Mouse (Mus musculus): ENCODE data around the gene Tenm2. TPM values are rescaled to one million over a fixed set of nuclear protein-coding genes. Genes with fewer than 3 reads are reported as not detected.

Gene Tenm2
- total RNA-seq, 2 experiments from 2014 or later: 0.07 TPM

GRCm38 (mm10) chr11:36168921-36169537 lies 1066.7 kb downstream of the Tenm2 start:
- intact Hi-C loops (cut with DNase I): no loop called here

DNA sequence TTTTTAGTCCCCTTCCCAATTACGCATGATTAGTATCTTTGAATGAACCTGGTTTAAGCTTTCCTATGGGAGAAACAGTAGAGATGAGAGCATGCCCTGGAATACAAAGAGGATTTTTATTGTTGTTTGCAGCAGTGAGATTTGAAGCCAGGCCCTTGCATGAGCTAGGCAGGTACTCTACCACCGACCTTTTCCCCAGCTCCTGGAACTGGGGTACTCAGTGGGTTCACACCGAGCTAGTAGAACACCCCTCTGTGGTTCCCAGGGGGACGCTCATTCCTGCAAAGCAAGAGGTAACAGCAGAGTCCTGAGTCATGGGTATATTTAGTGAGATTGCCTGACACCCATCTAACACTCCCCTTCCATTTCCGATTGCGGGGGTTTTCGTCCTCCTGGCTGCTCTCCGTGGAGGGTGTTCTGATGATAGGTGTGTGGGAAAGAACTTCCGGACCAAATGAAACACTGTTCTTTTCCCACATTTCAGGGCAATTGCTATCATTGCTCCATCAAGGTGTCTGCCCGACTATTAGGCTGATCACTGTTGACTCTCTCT lies 1067.9 kb downstream of the Tenm2 start:
- DNase-seq: no peak
- intact Hi-C loops (cut with DNase I): no loop called here

More at GRCm38 (mm10) chr11:36168921-36169537, 1066.7 kb downstream of the Tenm2 start:
- peak; percentile 6 to 10 for DNase-seq

DNA sequence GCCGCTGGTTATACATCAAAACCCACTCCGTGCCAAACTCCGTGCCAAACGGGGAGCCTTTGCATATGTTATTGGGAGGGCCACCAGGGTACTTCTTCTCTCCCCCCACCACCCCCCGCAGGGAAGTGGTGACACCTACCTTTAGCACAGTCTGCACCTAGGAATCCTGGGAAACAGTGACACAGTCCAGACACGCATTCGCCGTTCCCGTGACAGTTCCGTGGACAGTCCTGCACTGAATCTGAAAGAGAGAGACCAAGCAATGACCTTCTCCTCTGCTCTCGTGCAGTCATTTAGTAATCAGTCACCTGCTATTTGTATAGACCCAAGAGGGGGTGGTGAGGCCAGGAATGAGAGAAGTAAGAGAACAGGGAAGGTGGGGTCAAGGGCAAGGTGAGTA lies 1072.2 kb downstream of the Tenm2 start:
- intact Hi-C loops (cut with DNase I): no loop called here
- no peak for DNase-seq

DNA sequence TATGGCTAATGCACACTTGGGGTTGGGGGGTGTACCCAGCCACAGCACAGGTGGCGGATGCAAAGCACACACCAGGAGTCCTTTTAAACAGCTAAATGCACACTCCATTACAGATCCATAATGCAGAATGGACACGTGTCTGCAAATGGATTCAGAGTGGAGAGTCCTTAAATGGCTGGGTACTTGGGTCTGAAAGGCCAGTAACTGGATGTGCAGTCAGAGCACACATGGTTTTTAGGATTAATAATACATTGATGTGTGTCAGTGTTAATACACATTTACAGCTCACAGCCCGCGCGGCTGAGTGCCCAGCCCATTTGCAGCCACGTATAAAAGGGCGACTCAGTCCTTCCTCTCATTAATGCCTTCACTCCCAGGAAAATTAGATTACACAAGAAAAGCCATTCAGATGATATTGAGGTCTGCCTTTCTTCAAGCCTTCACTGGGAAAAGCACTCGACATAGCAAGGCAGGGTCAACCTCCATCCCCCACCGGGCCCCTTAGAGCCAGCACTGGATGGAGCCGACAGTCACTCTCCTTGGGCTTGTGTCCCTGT lies 1073.9 kb downstream of the Tenm2 start:
- DNase-seq: no peak
- intact Hi-C loops (cut with DNase I): no loop called here

DNA sequence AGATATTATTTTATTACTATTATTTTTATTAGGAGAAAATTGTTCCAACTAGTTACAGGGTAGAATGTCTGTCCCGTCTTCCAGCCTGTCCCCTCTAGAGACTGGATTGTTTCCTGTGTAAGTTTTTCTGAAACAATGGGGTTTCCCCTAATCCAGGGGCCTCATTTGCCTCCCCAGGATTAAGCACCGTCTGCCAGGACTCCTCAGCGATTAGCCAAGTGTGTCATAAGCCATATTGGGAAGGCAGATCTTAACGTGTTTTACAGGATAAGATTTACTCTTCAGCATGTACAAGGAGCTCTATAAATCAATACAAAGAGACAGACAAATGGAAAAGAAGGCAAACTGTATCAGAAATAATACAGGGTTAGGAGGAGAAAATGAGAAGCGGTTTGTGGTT lies 1082.3 kb downstream of the Tenm2 start:
- intact Hi-C loops (cut with DNase I): no loop called here
- DNase-seq: no peak

DNA sequence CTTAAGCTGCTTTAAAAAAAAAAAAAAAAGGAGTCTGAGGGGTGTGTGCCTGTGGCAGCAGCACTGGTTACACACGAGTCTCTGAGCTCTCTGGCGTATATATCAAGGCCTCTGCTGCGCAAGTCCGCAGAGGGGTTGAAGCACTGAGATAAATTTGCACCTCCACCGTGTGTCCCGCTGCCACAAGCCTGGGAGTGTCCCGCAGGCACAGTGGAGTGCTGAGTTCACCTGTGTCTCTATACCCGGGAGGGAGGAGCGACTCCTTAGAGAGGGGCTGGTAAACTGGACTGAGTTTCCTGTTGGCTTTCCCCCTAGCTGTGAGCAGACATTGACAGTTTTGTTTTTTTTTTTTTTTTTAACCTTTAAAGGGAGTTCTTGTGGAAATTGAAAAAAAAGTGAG lies 1082.8 kb downstream of the Tenm2 start:
- intact Hi-C loops (cut with DNase I): no loop called here
- DNase-seq: no peak

- peak; percentile 1 to 3 for DNase-seq
- intact Hi-C loops (cut with DNase I): no loop called here
Observed at GRCm38 (mm10) chr11:36152226-36152625, 1083.5 kb downstream of the Tenm2 start.

GRCm38 (mm10) chr11:36149092-36149491 lies 1086.7 kb downstream of the Tenm2 start:
- no peak for DNase-seq
- intact Hi-C loops (cut with DNase I): no loop called here

- DNase-seq: no peak
- intact Hi-C loops (cut with DNase I): no loop called here
Observed at GRCm38 (mm10) chr11:36145057-36145456, 1090.7 kb downstream of the Tenm2 start.

DNA sequence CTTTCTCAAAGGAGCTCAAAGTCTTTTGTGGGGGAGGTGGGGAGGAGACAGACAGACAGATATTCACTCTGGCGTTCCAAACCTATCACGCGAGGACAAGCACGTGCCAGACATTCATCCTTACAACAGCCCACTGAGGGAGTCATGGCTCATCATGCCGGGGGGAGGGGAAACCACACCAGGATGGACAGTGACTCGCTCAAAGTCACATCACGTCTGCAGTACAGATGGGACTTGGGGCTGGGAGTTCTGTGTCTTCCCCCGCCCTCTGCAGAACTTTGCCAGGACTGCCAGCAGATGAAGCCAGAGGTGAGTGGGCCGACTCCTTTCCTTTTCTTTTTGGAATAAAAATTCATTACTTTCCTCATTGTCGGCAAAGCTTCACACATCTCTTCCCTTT lies 1095.4 kb downstream of the Tenm2 start:
- DNase-seq: no peak
- intact Hi-C loops (cut with DNase I): no loop called here

- DNase-seq: no peak
- intact Hi-C loops (cut with DNase I): no loop called here
Observed at GRCm38 (mm10) chr11:36139521-36139920, 1096.2 kb downstream of the Tenm2 start.

GRCm38 (mm10) chr11:36137840-36138239 lies 1097.9 kb downstream of the Tenm2 start:
- no peak for DNase-seq
- intact Hi-C loops (cut with DNase I): no loop called here

DNA sequence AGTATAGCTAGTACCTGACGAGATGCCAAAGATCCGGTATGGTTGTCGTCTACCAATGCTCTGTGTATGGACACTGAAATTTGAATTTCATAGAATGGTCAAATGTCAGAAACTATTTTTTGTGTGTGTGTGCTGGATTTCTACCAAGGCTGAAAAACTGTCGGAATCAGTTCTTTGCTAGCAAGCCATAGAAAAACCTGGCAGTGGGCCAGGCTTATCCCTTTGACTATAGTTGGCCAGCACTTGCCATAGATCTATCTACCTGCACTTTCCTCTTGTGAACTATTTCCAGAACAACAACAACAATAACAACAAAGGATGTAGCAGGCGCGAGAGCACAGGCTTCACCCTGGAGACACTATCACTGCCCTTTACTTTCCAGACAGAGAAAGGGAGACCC lies 1098.5 kb downstream of the Tenm2 start:
- no peak for DNase-seq
- intact Hi-C loops (cut with DNase I): no loop called here

GRCm38 (mm10) chr11:36134645-36135044 lies 1101.1 kb downstream of the Tenm2 start:
- intact Hi-C loops (cut with DNase I): no loop called here

DNA sequence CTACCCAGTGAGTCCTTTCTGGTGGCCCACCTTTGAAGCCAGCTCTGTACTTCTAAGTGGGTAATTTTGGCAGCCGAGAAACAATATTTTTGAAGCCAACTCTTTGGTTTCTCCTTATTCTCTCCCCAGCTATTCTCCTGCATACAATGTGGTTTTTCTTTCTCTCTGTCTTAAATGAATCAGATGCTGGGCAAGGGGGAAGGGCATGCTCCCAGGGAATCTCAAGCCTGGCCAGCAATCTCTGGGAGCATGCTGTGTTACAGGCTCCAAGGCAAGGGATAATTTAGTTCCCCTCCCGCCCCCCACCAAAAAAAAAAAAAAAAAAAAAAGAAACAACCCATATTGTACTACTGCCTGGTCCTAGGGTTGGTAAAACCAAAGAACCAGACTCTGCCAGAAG lies 1112.5 kb downstream of the Tenm2 start:
- DNase-seq: no peak
- intact Hi-C loops (cut with DNase I): no loop called here

More at GRCm38 (mm10) chr11:36134645-36135044, 1101.1 kb downstream of the Tenm2 start:
- DNase-seq: no peak

- intact Hi-C loops (cut with DNase I): no loop called here
- DNase-seq: peak in 1 of 2 experiments; percentile 13
Observed at GRCm38 (mm10) chr11:36121410-36121929, 1114.3 kb downstream of the Tenm2 start.

DNA sequence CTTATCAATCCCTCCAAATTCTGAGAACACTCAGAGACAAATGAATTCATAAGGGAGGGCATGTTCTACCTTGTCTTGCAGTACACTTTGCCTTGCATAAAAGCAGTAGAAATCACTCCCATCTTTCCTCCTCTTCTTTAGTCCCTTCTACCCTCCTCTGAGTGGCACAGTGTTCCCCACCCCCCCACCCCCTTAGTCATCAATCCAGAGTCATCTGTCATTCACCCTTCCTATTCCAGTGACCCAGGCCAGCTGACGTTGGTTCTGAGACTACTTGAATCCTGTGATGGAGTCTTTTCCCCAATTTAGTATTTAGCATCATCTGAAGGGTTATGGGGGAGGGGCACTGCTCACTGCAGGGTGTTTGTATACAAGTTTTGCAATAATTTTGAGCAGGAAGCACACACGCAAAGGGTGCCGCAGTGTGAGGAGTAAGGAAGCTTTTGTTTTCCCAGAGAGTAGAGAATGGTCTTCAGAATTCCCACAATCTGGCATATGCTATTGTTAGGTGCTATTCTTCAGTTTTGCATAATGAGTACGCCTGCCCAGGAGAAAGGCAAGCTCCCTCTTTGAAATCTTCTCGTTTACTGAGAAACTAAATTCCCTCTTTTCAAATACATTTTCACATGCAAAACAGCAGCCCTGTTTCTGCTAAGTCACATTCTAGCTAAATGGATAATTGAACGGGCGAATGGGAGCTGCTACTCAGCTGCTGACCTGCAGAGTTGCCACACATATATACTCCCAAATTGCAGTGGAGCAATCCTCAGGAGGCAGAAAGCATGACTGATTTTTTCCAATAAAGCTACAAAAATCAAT lies 1115.0 kb downstream of the Tenm2 start:
- DNase-seq: no peak
- intact Hi-C loops (cut with DNase I): no loop called here

DNA sequence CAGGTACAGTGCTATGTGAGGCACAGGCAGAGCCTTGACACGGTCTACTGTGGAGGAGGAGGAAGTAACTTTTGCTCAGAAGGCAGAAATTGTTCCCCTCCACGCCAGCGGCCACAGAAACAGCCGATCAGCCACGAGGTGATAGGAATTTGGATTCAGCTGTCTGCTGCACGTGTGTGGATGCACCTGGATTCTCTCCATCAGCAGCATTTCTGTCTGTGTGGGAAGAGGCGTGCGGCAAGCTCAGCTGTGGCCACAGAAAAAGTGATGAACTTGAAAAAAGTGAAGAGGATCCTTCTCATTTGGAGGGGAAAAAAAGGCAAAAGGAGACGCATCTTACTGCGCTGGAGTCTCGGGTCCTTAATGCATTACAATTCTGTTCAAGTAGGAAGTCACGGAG lies 1122.4 kb downstream of the Tenm2 start:
- intact Hi-C loops (cut with DNase I): no loop called here
- no peak for DNase-seq

GRCm38 (mm10) chr11:36108970-36109731 lies 1126.6 kb downstream of the Tenm2 start:
- intact Hi-C loops (cut with DNase I): no loop called here
- DNase-seq: no peak

- intact Hi-C loops (cut with DNase I): no loop called here
- DNase-seq: no peak
Observed at GRCm38 (mm10) chr11:36107840-36108239, 1127.9 kb downstream of the Tenm2 start.

DNA sequence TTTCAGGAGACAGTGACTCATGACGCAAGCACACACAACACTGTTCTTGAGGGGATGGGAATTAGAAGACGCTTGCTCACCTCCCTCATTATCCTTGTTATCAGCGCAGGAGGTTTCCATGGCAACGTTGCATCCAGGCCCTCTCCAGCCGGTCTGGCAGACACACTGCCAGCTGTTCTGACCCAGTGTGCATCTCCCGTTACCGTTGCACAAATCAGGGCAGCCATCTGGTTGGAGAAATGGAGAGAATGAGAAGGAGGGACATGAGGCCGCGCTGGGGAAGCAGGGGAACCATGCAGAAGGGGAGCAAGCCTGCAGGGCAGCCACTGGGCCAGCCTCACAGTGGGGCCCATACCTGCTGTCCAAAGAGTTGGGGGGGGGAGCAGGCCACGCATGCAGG lies 1129.1 kb downstream of the Tenm2 start:
- intact Hi-C loops (cut with DNase I): no loop called here
- no peak for DNase-seq
